Mouse (Mus musculus) hindbrain, embryonic 12.5 days (tissue): ENCODE measurements around the gene Atf6b. TPM values are rescaled to one million over a fixed set of nuclear protein-coding genes. Genes with fewer than 3 reads are reported as not detected.

Source experiments
- ATAC-seq: fragments of 200-750 bp; cut with Nextera tagmentation; 2 replicates; pipeline ENCODE4 v1.8.0; 2017; ENCODE audit warnings: moderate TSS enrichment; ENCODE audit not compliant: low FRiP score
- H3K27ac ChIP-seq: fragments of 300-500 bp; sonication (generic); 2 replicates; pipeline ENCODE4 v1.5.1; 2016; ENCODE audit warnings: mild to moderate bottlenecking
- H3K27me3 ChIP-seq: fragments of 300-500 bp; sonication (generic); 2 replicates; pipeline ENCODE4 v1.6.1; 2016; ENCODE audit warnings: mild to moderate bottlenecking
- H3K36me3 ChIP-seq: fragments of 300-500 bp; sonication (generic); 2 replicates; pipeline ENCODE4 v1.6.1; 2016; ENCODE audit warnings: mild to moderate bottlenecking
- H3K4me1 ChIP-seq: fragments of 300-500 bp; sonication (generic); 2 replicates; pipeline ENCODE4 v1.6.1; 2016
- H3K4me2 ChIP-seq: fragments of 300-500 bp; sonication (generic); replicated peaks from 2 replicates; pipeline ENCODE4 v1.6.1; 2016; ENCODE audit warnings: mild to moderate bottlenecking
- H3K4me3 ChIP-seq: fragments of 300-500 bp; sonication (generic); 2 replicates; pipeline ENCODE4 v1.5.1; 2016; ENCODE audit warnings: mild to moderate bottlenecking
- H3K9ac ChIP-seq: fragments of 300-500 bp; sonication (generic); 2 replicates; pipeline ENCODE4 v1.6.1; 2016; ENCODE audit warnings: mild to moderate bottlenecking, moderate library complexity
- H3K9me3 ChIP-seq: fragments of 300-500 bp; sonication (generic); replicated peaks from 2 replicates; pipeline ENCODE4 v1.6.1; 2016; ENCODE audit warnings: mild to moderate bottlenecking
- WGBS: fragments of 180-500 bp; shearing (Covaris S2); methylation state at CpG from one replicate; pipeline ENCODE4 v1.1.7; 2016; 5-methylcytosine and 5-hydroxymethylcytosine counted together
- polyA plus RNA-seq: library from polyadenylated mRNA; unstranded; fragments of >200 nt; fragmentation: Nextera tagmentation; extraction: Ambion mirVana; gene quantifications from 2 replicates; pipeline ENCODE4 v1.2.1, GENCODE M21; 2016

Atf6b gene
- polyA plus RNA-seq, 1 experiment from 2014 or later, result 114 TPM

DNA sequence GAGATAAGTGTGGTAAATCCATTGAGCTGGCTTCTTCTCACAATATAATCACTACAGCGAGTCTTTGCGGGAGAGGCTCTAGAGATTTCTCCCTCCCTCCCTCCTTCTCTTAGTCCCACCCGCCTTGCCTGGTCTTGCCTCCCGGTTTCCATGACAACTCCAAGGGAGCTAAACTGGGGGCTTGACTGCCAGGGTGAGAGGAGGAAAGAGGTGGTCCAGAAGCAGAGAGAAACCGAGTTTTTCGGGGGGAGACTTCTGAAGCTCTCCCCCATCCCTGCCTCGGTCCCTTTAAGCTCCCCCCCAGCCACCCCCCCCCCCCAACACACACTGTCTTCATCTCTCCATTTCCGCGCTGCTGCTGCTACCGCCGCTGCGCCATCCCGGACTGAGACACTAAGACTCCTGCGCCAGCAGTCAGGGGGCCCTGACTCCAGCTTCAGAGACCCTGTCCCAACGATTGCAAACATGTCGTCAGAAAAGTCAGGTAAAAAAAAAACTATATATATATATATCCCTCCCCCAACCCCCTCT is 17.7 kb upstream of the Atf6b start, which contains the start of gene Prrt1:
Prrt1 (plus strand) TSS at position 313 of the 531 bp plus-strand sequence.
- 1% methylated on average over 15 of the region's 16 CpGs for WGBS
- peak within 1 kb of the TSS; percentile 67; the same call in 1 of the 2 replicates for H3K27ac ChIP-seq
- no peaks in the 10 kb centered on the region for H3K36me3 ChIP-seq
- ATAC-seq, result peak; percentile 27; the same call in 1 of the 2 replicates
- peak within 1 kb of the TSS; percentile 74 for H3K9ac ChIP-seq
- peak within 1 kb of the TSS; percentile 88 for H3K4me2 ChIP-seq
- peaks cover 61% of the 10 kb centered on the region for H3K4me1 ChIP-seq
- no peaks in the 10 kb centered on the region for H3K9me3 ChIP-seq
- H3K27me3 ChIP-seq, result peaks cover 55% of the 10 kb centered on the region
- peak within 1 kb of the TSS; percentile 69 for H3K4me3 ChIP-seq

DNA sequence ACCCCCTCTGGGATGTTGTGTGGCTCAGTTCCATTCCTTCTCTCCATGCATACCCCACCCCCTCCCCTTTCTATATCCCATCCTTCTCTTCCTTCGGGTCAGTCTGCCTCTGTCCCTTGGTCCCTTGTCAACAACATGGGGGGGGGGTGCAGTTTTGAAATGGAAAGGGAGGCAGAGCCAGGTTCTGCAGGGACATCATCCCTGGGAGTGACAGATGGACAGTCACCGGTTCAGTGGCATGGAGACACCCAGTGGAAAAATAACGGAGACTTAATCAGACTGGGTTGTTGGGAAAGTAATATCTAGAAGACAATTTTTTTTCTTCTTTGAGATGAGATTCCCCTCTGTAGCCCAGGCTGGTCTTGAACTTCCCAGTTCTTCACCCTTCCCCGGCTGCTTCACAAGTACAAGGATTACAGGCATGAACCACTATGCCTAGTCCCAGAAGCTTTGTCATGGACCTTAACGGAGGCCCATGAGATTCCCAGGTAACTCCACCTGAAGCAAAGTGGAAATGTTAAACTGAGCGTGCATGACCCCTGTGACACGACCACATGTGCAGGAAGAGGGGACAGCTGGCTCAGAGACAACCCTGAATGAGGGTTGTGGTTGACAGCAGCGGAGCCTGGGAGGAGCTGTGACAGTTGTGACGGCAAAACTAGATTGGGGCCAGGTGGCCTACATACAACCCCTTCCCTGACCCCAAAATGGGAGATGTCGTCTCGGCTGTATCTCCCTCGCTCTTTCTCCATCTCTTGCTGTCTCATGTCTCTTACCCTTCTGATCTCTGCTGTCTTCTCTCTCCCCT is 16.9 kb upstream of the Atf6b start:
- Histone ChIP-seq H3K27ac (no peak overlapping the region), H3K9me3 (no peaks in the 10 kb centered on the region), H3K9ac (peak overlapping the region; percentile 51), H3K4me2 (peak overlapping the region; percentile 88), H3K4me3 (peak overlapping the region; percentile 69), H3K36me3 (no peaks in the 10 kb centered on the region), H3K27me3 (peaks cover 55% of the 10 kb centered on the region), H3K4me1 (peaks cover 61% of the 10 kb centered on the region)
- no peak for ATAC-seq
- WGBS, result 11% methylated on average over 12 of the region's 12 CpGs

DNA sequence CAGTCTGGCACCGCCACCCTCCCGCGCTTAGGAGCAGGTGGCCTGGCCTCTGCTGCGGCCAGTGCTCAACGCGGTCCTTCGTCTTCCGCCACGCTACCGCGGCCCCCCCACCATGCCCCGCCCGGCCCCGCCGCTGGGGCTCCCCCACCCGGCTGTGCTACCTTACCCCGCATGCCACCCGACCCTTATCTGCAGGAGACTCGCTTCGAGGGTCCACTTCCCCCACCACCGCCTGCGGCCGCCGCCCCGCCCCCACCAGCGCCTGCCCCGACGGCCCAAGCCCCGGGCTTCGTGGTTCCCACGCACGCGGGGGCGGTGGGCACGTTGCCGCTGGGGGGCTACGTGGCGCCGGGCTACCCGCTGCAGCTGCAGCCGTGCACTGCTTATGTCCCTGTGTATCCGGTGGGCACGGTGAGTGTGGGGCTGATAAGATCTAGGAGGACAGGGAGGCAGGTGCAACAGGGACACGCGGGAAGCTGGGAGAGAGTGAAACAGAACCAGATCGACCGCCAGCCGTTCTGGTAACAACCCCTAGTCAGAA is 16.1 kb upstream of the Atf6b start:
- Histone ChIP-seq H3K4me2 (peak overlapping the region; percentile 88), H3K9ac (peak overlapping the region; percentile 50), H3K27me3 (peaks cover 60% of the 10 kb centered on the region), H3K27ac (no peak overlapping the region), H3K9me3 (no peaks in the 10 kb centered on the region), H3K4me3 (peak overlapping the region; percentile 69), H3K36me3 (no peaks in the 10 kb centered on the region), H3K4me1 (peaks cover 58% of the 10 kb centered on the region)
- 2% methylated on average over 46 of the region's 48 CpGs for WGBS
- ATAC-seq, result no peak

DNA sequence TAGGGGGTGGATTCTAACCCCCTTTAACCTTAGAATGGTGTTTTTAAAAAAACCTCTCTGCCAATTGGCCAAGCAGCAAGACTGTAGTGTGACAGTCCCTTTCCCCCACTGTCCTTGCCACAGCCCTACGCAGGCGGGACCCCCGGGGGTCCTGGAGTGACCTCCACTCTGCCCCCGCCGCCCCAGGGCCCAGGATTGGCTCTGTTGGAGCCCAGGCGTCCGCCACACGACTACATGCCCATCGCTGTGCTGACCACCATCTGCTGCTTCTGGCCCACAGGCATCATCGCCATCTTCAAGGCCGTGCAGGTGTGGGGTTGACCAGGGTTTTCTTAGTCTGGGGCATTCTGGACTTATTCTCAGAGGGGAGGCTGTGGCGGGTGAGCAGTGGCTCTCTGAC is 15.3 kb upstream of the Atf6b start:
- Histone ChIP-seq H3K27me3 (peaks cover 61% of the 10 kb centered on the region), H3K4me1 (peaks cover 50% of the 10 kb centered on the region), H3K4me2 (peak overlapping the region; percentile 88), H3K4me3 (peak overlapping the region; percentile 69), H3K36me3 (no peaks in the 10 kb centered on the region), H3K9ac (no peak overlapping the region; the same call in 1 of the 2 replicates), H3K9me3 (no peaks in the 10 kb centered on the region), H3K27ac (no peak overlapping the region)
- 4% methylated on average over 12 of the region's 12 CpGs for WGBS
- ATAC-seq, result no peak

DNA sequence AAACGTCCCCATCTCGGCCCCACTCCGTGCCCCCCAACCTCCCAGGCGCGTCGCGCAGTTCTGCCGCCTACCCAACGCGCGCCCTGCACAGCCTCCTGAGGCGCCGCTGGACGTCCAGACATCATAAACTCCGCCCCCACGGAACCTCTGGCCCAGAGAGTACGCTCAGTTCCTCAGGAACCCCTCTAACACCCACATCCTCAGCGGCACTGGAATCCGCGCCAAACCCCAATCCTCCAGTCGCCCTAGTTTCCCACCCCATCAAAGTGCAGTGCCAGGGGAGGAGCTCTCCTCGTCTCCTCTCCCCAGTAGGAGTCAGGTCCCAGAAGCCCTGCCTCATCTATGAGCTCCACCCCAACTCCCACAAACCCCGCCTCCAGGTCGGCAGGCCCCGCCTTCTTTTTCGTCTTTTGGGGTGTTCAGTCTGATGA is 14.7 kb upstream of the Atf6b start:
- no peaks in the 10 kb centered on the region for H3K36me3 ChIP-seq
- peak overlapping the region; percentile 18; the same call in 1 of the 2 replicates for H3K9ac ChIP-seq
- H3K4me2 ChIP-seq, result peak overlapping the region; percentile 88
- peaks cover 50% of the 10 kb centered on the region for H3K4me1 ChIP-seq
- H3K27me3 ChIP-seq, result peaks cover 61% of the 10 kb centered on the region
- WGBS, result under 1% methylated on average over 26 of the region's 26 CpGs
- H3K4me3 ChIP-seq, result peak overlapping the region; percentile 69
- no peak overlapping the region for H3K27ac ChIP-seq
- no peaks in the 10 kb centered on the region for H3K9me3 ChIP-seq
- ATAC-seq, result no peak

DNA sequence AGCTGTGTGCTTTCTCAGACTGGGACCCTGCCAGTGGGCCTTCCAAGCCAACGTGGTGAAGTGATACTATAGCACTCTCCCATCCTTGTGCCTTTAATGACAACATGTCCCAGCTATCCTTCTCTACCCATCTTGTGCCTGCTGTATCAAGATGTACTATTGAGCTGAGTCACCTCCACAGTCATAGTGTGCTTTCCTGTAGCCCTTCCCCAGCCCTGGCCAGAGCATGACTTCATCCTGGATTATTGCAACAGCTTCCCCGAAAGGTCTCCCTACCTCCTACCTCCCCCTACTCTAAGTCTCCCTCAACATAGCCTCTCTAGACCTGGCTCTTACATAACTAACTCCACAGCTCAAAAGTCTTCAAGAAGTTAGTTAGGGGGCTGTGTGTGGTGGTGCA is 11.3 kb upstream of the Atf6b start:
- Histone ChIP-seq H3K4me2 (no peak overlapping the region), H3K9ac (no peak overlapping the region), H3K27ac (no peak overlapping the region), H3K27me3 (peaks cover 40% of the 10 kb centered on the region), H3K9me3 (no peaks in the 10 kb centered on the region), H3K36me3 (no peaks in the 10 kb centered on the region), H3K4me3 (no peak overlapping the region), H3K4me1 (peaks cover 23% of the 10 kb centered on the region)
- ATAC-seq, result no peak
- 92% methylated on average over 2 of the region's 2 CpGs for WGBS

DNA sequence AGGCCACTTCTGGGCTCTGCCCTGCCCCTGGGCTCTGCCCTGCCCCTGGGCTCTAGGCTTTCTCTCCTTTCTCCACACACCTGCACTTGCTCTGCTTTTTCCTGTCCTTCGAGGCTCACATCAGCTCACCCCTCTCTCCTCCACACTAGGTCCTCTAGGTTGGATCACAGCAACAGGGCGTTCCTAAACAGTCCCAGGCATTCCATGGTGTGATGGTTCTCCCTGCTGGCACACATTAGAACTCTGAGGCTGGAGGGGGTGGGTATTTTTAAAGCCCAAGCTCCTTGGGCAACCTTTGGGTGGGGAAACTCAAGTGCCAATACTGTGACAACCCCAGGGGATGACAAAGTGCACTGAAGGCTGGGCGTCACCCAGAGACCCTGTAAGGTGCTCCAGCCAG is 9.5 kb upstream of the Atf6b start:
- WGBS, result 67% methylated on average over 3 of the region's 3 CpGs
- H3K36me3 ChIP-seq, result no peaks in the 10 kb centered on the region
- H3K9ac ChIP-seq, result no peak overlapping the region
- no peak overlapping the region for H3K4me3 ChIP-seq
- ATAC-seq, result no peak
- H3K4me1 ChIP-seq, result peaks cover 15% of the 10 kb centered on the region
- H3K27me3 ChIP-seq, result peaks cover 22% of the 10 kb centered on the region
- no peaks in the 10 kb centered on the region for H3K9me3 ChIP-seq
- H3K27ac ChIP-seq, result no peak overlapping the region
- H3K4me2 ChIP-seq, result no peak overlapping the region

DNA sequence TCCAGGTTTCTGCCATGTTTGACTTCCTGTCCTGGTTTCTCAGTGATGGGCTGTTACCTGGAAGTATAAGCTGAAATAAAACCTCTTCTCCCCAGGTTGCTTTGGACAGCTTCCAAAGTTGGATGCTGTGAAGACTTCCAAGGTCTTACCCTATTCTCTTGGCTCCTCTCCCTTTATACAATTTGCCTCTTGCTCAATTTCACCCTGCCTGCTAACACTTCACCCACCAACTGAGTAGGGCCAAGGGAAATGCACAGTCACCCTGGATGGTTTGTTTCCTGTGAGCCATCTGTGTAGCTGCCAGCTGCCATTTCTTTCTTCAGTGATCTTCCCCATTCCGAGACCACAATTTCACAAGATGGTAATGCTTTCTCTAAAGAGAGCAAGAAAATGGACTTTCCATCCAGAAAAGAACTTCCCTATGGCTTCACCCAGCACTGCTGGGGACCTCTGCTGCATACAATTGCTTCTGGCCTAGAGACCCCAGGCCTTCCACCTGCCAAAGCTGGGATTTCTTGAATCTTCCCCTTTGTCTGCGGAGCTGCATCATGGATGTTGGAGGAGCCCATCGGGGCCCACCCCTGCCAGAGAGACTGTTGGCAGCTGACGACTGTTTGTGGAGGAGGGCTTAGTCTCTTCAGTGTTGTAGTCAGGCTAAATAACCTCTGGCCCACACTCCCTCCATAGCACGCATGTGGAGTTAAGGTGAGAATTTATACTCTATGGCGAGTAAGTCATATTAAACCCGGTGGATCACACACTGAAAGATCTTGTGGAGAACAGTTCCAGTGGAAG is 7.3 kb upstream of the Atf6b start:
- ATAC-seq, result no peak
- H3K9me3 ChIP-seq, result no peaks in the 10 kb centered on the region
- H3K9ac ChIP-seq, result no peak overlapping the region
- 82% methylated on average over 7 of the region's 7 CpGs for WGBS
- no peak overlapping the region for H3K27ac ChIP-seq
- no peak overlapping the region for H3K4me3 ChIP-seq
- H3K36me3 ChIP-seq, result no peaks in the 10 kb centered on the region
- peaks cover 13% of the 10 kb centered on the region for H3K4me1 ChIP-seq
- peaks cover 6% of the 10 kb centered on the region; the same call in 1 of the 2 replicates for H3K27me3 ChIP-seq
- no peak overlapping the region for H3K4me2 ChIP-seq

DNA sequence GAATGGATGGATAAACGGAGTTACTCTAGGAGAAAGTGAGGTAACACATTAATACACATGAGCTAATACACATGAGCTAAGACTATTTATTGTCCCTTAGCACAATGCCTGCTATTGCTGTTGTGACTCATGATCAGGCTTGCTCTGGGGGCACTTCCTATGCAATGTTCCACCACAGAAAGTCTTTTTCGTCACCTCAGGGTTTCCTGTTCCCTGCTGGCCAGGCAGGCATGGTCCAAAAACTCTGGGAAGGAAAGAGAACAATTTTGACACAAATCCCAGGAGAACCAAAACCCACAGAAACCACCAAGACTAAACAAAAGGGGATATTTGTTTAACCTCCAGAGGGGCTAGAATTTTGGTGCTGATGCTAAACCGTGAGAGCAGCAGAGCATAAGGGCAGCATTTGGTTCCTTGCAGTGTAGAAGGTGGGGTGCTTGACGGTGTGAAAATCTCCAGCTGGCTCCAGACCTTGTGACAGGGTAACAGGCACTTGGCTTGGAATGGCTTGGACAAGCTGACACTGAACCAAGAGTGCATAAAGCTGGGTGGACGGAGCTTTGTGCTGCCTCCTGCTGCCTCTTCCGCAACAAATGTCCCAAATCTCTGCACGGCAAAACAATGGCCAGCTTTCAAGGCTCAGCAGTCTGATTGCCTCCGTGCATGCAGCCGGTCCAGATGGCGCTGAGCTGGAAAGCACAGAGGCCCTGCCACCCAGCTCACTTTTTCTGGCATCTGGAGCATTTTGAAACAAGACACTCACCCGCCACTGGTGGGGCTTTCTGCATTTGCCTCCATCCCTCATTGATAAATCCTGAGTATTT is 6.0 kb upstream of the Atf6b start:
- peak overlapping the region; percentile 13 for H3K9ac ChIP-seq
- no peaks in the 10 kb centered on the region for H3K36me3 ChIP-seq
- ATAC-seq, result 0 out of 2 replicates have a peak, but pooled peaks have one; percentile 32
- no peak overlapping the region for H3K4me3 ChIP-seq
- H3K9me3 ChIP-seq, result no peaks in the 10 kb centered on the region
- H3K27ac ChIP-seq, result peak overlapping the region; percentile 83
- H3K4me2 ChIP-seq, result peak overlapping the region; percentile 19
- 13% methylated on average over 11 of the region's 11 CpGs for WGBS
- peaks cover 25% of the 10 kb centered on the region for H3K4me1 ChIP-seq
- no peaks in the 10 kb centered on the region; the same call in 1 of the 2 replicates for H3K27me3 ChIP-seq

DNA sequence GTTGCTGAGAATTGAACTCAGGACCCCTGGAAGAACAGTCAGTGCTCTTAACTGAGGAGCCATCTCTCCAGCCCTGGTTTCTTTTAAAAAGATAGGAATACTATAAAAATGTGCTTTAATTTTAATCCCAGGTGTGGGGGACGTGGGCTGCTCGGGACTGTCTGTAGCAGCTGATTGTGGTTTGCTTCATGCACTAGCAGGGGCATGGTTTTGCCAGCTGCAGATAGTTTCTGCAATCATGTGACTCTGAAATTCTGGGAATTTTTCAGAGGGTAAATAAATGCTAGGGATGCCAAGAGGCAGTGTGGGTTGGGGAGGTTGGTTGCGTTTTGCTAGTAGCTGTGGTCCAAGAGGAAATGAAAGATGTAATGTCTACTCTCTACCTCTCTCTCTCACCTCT is 5.0 kb upstream of the Atf6b start:
- no peak overlapping the region for H3K4me3 ChIP-seq
- H3K9ac ChIP-seq, result no peak overlapping the region
- no peak for ATAC-seq
- H3K36me3 ChIP-seq, result no peaks in the 10 kb centered on the region
- H3K27ac ChIP-seq, result peak overlapping the region; percentile 83; the same call in 1 of the 2 replicates
- H3K4me2 ChIP-seq, result no peak overlapping the region
- WGBS, result 83% methylated on average over 3 of the region's 3 CpGs
- peaks cover 32% of the 10 kb centered on the region for H3K4me1 ChIP-seq
- no peaks in the 10 kb centered on the region for H3K27me3 ChIP-seq
- no peaks in the 10 kb centered on the region for H3K9me3 ChIP-seq

DNA sequence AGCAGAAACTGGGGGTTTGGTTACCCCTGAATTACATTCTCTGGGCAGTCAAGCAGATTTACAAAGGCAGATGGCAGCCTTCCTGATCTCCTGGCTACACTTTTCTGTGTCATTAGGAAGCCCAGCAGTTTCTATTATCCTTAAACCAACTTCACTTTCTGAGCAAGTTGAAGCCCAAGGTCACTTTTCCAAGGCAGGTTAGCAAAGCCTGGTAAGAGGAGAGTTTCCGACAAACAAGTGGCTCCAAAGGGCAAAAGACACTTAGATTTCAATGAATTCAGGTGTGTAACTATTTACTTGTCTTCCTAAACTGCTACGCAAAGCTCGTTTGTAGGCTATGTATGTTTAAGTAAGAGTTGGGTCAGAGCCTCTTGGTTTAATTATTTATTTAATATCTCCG is 3.6 kb upstream of the Atf6b start:
- 90% methylated on average over 4 of the region's 4 CpGs for WGBS
- H3K9ac ChIP-seq, result no peak overlapping the region
- peaks cover 41% of the 10 kb centered on the region for H3K4me1 ChIP-seq
- no peaks in the 10 kb centered on the region for H3K36me3 ChIP-seq
- no peak overlapping the region for H3K27ac ChIP-seq
- no peak overlapping the region for H3K4me2 ChIP-seq
- ATAC-seq, result no peak
- no peaks in the 10 kb centered on the region for H3K9me3 ChIP-seq
- H3K4me3 ChIP-seq, result no peak overlapping the region
- no peaks in the 10 kb centered on the region for H3K27me3 ChIP-seq
